Mouse (Mus musculus): ENCODE data around the gene Ddit4. TPM values are rescaled to one million over a fixed set of nuclear protein-coding genes. Genes with fewer than 3 reads are reported as not detected.

Ddit4 gene
- total RNA-seq, 2 experiments from 2014 or later, result 0.17 TPM; not detected in 1

GRCm38 (mm10) chr10:59900939-59901338, 50.7 kb downstream of the Ddit4 start:
- no peak for ATAC-seq (replicated peaks; ENCODE audit: low FRiP score, poor library complexity, severe bottlenecking)

- no peak for ATAC-seq (replicated peaks; ENCODE audit: low FRiP score, poor library complexity, severe bottlenecking)
These were observed 51.5 kb downstream of the Ddit4 start for GRCm38 (mm10) chr10:59900174-59900435.

Other genes starting within 250 kb of the Ddit4 start
- gene Micu1, start 249.4 kb downstream of the Ddit4 start, total RNA-seq (2015; ENCODE audit: low replicate concordance), result 51.8 and 62.8 TPM in 2 replicates
- gene Micu1, start 249.4 kb downstream of the Ddit4 start, total RNA-seq (2017; ENCODE audit: low replicate concordance), result 59.9 and 77.1 TPM in 2 replicates
- gene Dnajb12, start 72.3 kb downstream of the Ddit4 start, total RNA-seq (2015; ENCODE audit: low replicate concordance), result 13.6 and 28.2 TPM in 2 replicates
- gene Dnajb12, start 72.3 kb downstream of the Ddit4 start, total RNA-seq (2017; ENCODE audit: low replicate concordance), result 39.8 and 43.4 TPM in 2 replicates
- gene Ascc1, start 51.0 kb upstream of the Ddit4 start, total RNA-seq (2015; ENCODE audit: low replicate concordance), result 11.3 and 13.1 TPM in 2 replicates
- gene Ascc1, start 51.0 kb upstream of the Ddit4 start, total RNA-seq (2017; ENCODE audit: low replicate concordance), result 9.6 and 10.0 TPM in 2 replicates
- gene Anapc16, start 51.3 kb upstream of the Ddit4 start, total RNA-seq (2015; ENCODE audit: low replicate concordance), result 16.3 and 21.3 TPM in 2 replicates
- 23.4 and 27.5 TPM in 2 replicates for gene Anapc16, start 51.3 kb upstream of the Ddit4 start, total RNA-seq (2017; ENCODE audit: low replicate concordance)
- not detected in 2 replicates for gene Spock2, start 154.4 kb upstream of the Ddit4 start, total RNA-seq (2015; ENCODE audit: low replicate concordance)
- gene Spock2, start 154.4 kb upstream of the Ddit4 start, total RNA-seq (2017; ENCODE audit: low replicate concordance), result not detected in 2 replicates